Mouse (Mus musculus) right cerebral cortex, postnatal 36 days (tissue): ENCODE data around the gene Ctnnd2.
"Not testable (repeated sequence)": the region's sequence is repeated elsewhere in the genome, so short reads cannot be mapped to it uniquely, and the experiment has no call there.

Experiments used
- DNase-seq, 2 experiments: peaks; one replicate each; pipeline ENCODE4 v3.0.0; 2022; ENCODE audit warnings: low spot score in 2 of 2, mixed read lengths in 1 of 2

Ctnnd2 gene

DNA sequence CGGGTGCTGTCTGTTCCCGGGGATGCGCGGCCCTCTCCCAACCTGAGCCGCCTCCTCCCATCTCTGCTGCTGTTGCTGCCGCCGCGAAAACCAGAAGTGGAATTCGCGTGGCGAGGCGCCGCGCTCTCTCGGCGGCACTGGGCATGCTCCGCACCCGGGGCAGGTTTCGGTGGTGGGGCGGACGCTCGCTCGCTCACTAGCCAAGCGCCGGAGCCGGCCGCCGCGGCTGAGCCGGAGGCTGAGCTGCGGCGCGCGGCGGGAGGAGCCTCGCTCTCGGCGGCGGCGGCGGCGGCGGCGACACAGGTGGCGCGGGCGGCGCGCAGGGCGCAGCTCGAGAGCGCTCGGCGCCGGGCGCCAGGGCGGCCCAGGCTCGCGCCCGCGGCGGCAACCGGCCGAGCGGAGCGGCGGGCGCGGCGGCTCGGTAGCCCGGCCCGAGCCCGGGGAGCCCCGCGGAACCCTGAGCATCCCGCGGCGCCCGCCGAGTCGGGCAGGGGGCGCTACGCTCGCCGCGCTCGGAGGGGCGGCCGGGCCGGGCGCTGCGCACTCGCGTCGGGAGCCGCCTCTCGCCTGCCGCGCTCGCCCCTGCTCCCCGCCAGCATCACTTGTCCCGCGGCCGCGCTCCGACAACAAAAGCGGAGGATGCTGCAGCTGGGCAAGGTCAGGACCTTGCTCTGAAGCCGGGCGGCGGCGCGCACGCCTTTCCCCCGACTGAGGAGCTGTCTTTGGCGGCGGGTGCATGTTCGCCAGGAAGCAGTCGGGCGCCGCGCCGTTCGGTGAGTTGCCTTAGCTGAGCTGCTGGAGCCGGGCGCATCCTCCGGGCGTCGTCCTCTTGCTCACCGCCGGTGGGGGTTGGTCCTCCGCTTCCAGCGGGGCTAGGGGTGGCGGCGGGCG, at the start of gene Ctnnd2:
Gene Ctnnd2 (plus strand): TSS at position 203 of the 891 bp plus-strand sequence.
- DNase-seq: peak; percentile 84

DNA sequence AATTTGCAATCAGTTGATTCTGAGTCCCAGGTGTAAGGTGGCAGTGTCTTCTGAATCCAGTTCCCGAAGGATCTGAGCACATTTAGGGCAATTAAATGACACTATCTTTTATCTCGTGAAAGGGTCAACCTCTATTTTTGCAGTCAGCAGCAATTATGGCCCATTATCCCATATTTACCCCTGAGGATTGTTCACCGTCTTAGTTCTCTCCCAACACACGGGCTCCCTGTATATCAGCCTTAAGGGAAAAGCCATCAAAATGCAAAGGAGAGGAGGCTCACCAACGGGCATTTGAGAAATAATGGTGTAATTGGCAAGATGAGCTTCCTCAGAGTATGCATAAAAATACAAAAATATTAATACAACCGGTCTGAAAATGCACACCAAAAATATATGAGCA, 41.7 kb upstream of the Ctnnd2 start:
- no peak for DNase-seq

DNA sequence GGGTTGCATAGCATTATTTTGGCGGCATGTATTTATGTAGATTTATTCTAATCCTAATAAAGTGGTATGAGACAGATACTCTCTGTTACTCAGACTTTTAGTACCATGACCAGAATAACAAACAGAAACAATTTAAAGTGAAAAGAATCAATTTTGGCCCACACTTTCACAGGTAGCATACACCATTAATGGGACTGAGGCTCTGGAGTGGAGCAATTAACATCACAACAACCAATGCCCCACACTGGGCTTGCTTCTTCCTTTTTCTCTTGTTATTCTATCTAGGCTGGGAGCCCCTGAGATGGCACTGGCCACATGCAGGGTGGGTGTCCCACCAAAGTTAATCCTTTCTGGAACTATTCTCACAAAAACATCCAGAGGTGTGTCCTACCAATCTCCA, 32.8 kb upstream of the Ctnnd2 start:
- DNase-seq: not testable (repeated sequence)

DNA sequence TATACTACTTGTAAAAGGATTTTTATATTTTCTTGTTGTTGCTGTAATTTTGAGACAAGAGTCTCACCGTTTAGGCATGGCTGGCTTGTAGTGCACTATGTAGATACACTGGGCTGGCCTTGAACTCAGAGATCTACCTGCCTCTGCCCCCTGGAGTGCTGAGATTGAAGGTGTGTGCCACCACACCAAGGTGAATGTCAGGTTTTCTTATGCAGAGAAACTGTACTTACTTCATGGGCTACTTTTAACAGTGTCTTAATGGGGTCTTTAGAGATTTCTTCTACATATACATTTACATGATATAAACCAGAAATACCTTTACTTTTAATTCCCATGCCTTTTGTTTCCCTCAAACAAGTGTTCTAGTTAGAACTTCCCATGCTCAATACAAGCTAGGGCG, 27.0 kb upstream of the Ctnnd2 start:
- no peak for DNase-seq

DNA sequence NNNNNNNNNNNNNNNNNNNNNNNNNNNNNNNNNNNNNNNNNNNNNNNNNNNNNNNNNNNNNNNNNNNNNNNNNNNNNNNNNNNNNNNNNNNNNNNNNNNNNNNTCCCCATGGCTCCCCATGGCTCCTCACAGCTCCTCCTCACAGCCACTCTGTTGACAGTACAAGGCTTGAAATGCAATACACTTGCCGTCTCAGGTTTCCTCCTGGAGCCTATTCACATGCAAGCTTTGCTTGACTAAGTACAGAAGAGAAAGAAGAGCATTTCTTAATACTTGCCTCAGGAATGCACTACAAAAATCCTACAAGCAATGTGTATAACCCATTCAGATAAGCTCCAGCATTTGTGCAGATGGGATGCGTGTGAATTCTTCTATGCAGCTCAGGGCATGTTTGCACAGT, 20.2 kb upstream of the Ctnnd2 start:
- no peak for DNase-seq

DNA sequence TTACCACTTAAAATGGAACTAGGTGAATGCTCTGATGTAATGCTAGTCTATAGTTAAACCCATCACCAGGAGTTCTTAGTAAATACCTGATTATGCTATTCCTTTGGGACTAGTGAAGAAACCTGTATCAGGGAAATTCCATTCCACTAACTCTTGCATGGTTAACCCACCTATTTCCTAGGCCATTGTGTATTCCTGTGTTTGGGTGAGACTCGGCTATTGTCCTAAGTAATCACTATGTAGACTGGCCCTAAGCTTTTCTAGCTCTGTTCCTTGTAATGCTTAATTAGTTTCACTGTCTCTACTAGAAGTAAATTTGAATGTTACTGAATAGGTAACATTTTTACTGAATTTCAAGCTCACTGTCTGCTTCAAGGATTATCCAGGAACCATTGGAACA, 14.4 kb upstream of the Ctnnd2 start:
- DNase-seq: no peak

DNA sequence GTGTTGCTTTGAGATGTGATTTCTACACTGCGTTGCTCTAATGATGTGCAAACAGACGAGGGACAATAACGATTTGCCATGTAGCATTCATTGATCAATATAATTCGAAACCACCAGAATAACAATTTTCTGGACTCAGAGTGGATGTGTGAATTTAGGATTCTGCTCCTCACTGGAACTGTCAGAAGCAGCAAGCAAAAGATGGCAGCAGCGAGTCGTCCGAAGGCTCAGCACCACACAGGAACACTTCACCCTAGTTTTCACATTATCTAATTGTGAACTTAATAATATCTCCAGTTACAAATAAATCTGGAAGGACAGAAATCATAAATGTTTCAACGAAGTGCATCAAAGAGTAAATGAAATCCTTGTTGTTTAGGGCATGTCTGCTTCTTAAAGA, 2.4 kb upstream of the Ctnnd2 start:
- DNase-seq: no peak

DNA sequence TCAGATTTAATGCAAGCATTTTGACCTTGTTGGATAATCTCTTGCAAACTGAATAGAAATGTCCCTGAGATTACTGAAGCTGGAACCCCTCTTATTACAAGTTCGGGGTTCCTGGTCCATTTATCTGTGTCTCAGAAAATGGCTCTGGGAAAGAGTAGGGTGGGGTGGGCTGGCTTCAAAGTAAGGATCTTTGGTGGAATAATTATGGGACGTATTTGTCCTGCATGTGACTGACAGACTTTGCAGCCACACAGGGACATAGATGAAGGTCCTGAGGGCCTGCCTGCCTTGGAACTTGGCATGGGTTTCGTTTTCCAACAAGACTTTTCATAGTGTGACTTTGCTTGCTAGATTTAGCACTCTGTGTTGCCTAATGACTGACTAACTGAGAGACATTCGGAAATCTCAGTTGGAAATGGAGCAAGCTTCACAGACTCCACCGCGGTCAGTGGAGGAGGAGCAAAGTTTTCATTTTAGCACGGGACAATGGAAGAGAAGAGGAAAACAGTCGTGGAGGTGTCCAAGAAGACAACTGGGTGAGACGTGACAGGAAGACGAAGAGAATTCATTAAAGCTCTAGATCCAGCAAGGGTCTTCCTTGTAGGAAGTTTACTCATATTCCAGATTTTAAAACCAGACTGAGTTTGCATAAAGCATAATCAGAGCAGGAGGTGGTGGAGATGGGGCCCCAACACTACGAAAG, 749 bp upstream of the Ctnnd2 start:
- DNase-seq: no peak

DNA sequence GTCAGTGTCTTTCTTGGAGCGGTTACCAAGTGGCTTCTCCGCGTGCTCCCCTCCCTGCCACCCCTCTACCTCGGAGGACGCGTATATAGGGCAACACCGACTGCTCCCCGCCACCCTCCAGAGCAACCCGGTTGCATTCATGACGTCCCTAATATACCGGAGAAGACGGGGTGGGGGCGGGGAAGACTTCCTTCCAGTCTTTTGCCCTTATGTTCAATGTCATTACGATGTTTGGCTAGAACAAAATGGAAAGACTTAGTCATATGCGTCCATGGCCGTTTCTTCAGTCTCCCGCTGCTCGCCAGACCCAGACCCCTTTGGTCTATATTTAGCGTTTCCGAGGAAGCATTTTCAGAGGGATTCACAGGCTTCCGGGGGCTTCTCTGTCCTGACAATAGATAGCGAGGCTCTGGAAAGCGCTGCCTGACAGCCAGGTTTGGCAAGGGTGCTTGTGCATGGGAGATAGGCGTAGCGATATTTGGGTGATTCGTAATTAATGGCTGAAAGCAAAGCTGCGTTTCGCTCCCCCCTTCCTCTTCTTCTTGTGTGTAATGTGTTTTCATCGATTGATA, 1.1 kb downstream of the Ctnnd2 start:
- DNase-seq: peak in 1 of 2 experiments; percentile 26

DNA sequence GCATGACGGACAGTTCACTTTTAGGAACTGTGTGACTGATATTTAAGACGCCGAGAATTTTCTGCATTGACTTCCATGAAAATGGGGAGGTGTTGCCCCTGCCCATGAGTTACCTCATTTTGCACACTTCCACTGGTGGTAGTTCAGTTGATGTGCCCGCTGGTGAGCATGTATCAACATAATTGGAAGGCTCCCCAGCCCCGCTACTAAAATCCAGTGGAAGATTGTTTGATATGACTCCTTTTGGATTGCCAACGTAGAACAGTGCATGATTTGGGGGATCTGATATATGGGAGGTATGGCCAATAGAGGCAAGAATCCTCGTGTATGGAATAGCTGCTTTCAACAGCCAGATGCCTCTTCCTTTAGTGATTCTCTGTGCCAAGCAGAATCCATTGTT, 1.9 kb downstream of the Ctnnd2 start:
- DNase-seq: no peak

DNA sequence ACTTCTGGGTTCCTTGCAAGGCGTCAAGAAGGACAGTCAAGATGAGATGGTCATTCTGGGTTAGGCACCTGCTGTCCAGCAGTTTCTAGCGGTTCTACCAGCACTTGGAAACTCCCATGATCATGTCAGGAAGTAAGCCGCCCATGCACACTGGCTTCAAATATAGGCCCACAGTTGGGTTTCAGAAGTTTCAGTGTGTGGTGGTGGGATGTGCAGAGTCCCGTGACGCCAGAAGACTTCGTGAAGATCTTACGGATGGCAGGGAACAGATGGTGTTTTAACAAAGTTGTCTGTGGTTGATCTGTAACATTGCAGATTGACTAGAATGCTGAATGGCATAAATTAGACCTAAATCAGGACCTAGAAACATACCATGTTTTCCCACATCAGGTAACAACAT, 11.6 kb downstream of the Ctnnd2 start:
- DNase-seq: peak in 1 of 2 experiments; percentile 38

DNA sequence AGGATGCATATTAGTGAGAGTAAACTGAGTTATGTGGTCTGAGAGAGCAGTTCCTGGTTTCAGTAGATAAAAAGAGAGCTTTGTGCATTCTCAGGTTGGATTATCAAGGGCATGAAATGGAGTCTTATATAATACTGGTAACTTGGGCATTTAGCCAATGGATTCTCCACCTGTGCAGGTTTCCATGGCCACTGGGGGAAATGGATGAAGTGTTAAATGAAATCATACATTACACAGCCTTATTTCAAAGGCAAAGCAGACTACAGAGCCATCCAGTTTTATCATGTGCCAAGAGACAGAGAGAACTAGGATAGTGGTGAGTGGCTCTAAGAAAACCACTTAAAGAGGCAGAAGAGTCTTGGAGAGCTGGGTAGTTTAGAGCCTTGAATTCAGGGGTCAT, 18.5 kb downstream of the Ctnnd2 start:
- DNase-seq: no peak

DNA sequence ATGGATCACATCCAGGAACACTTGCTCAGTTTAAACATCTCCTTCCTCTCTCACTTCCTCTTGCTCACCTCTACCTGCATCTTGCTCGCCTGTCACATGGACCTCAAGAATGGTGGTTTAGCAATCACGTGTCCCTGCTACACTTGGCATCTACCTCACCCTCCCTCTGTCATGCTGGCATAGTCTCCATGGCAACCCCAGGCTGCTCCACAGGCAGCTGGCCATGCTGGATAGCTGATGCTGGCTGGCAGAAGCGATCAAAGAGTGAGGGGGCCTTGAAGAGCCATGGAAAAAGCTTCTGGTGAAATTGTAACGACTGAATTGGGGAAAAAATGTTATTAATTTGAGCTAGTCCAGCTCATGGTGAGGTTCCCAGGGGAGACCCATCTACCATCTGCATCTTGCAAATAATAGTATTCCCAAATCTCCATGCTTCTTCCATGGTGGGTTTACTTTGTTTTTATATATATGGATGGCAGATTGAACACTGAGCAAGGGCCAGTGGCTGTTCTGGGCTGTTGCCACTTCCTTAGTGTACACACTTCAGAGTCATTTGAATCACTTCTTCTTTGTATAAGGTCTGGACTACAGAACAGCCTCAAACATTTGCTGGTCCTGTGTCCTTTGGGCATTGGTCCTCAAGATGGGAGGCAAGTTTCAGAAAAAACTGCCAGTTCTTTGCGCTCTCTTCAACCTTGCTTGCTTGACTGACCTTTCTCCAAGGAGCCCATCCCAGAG, 19.7 kb downstream of the Ctnnd2 start:
- DNase-seq: peak; percentile 47 to 48

DNA sequence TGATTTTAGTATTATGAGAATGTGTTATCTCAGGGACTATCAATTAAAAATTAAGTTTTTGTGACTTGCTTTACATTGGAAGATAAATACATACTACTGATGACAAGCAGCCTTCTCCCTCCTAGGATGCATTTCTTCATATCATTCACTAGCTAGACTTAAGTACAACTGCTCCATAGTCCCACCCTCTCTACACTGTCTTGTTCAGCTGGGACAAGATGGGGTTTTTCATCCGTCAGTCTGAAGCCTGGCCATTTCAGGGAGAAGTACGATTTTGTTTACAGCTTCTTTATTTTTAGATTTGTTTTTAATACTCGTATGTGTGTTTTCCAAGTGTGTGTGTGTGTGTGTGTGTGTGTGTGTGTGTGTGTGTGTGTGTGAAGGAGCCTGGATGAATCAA, 26.0 kb downstream of the Ctnnd2 start:
- DNase-seq: no peak

DNA sequence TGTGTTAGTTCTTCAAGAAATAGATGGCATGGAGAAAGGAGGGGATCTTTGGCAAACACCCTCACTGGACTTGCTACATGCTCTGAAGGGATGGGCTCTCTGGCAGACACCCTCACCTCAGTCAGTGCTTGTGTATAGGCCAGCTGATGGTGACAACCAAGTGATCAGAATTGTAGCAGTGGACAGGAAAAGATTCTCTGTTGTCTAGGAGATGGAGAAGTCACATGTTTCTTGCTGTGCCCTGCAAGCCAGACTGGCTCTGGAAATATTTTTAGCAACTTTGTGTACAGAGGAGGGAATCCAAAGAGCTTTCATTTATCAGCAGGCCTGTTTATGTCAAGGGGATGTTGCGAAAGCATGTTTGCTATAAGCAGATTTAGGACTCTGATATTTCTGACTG, 27.4 kb downstream of the Ctnnd2 start:
- DNase-seq: no peak

DNA sequence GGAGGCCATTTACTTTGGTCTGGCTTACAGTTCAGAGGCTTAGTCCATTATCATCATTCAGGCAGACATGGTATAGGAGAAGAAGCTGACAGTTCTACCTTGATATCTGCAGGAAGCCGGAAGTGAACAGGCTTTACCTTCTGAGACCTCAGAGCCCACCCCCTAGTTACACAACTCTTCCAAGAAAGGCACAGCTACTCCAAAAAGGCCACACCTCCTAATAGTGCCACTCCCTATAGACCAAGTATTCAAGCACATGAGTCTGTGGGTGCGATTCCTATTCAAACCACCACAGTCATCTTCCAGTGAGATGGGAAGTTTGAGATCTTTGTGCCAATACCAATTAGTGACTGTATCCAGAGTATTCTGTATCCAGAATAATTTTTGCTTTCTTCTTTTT, 28.8 kb downstream of the Ctnnd2 start:
- no peak for DNase-seq

DNA sequence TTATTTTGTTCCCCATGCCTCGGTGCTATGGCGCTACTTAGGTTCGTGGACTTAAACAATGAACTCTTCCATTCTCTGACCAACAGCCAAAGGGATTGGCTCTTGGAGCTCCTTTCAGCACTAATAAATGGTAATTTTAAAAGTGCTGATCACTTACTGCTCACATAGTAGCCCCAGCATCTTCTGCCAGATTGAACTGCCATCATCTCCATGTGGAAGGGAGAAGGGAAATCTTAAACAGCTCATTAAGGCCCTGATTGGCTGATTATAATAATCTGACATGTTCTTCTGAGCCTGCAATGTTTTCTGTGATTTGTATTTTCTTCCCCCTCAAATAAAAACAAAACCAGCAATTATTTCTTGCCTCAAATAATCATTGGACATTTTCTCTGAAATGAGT, 29.2 kb downstream of the Ctnnd2 start:
- no peak for DNase-seq

DNA sequence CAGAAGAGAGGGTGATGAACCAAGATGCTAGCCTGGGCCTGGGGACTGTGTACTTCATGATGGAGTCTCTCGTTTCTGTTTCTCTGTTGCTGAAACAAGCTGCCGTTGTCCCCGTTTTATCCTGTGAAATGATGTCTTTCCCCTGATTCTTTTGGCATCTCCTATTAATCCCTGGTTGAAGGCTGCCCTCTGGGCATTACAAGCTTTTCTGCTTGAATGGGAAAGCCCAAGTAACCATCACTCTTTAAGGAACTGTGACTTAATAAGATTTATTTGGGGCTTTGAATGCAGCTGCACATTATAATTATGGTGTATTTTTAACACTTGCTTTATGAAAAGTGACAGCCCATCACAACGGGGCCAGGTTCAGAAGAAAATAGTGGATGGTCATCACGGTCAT, 40.4 kb downstream of the Ctnnd2 start:
- no peak for DNase-seq

DNA sequence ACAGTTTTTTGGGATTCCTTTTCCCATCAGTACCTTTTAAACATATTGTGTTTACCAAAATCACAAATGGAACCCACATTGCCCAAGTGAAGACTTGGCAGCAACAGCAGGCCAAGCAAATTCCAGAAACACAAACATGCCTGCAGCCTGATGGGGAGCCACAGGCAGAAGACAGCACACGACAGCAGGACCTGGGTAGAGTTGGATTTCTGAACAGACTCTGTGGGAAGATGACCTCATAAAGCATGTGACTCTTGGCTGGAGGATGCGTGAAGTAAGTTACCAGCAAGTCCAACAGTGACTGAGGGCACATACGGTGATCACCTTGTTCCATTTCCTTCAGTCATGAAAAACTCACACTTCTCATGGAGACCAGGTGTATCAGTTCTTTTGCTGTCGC, 43.5 kb downstream of the Ctnnd2 start:
- DNase-seq: no peak

DNA sequence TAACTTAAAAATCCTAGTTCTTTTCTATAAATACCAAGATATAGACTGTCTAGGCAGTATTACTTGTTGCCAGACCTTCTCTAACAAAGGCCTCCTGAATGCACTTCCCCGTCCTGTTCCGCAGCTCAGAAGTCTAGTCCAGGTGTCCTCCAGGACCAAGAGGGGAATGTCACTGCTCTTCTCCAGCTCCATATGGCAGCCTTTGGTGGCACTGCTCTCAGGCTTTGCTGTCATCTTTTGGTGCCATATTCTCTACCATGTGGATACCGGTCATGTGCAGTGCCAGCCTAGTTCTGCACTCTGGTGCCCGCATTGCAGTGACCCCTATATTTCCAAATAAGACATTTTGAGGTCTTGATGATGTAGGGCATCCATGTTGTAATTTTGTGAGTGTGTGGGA, 56.7 kb downstream of the Ctnnd2 start:
- no peak for DNase-seq

DNA sequence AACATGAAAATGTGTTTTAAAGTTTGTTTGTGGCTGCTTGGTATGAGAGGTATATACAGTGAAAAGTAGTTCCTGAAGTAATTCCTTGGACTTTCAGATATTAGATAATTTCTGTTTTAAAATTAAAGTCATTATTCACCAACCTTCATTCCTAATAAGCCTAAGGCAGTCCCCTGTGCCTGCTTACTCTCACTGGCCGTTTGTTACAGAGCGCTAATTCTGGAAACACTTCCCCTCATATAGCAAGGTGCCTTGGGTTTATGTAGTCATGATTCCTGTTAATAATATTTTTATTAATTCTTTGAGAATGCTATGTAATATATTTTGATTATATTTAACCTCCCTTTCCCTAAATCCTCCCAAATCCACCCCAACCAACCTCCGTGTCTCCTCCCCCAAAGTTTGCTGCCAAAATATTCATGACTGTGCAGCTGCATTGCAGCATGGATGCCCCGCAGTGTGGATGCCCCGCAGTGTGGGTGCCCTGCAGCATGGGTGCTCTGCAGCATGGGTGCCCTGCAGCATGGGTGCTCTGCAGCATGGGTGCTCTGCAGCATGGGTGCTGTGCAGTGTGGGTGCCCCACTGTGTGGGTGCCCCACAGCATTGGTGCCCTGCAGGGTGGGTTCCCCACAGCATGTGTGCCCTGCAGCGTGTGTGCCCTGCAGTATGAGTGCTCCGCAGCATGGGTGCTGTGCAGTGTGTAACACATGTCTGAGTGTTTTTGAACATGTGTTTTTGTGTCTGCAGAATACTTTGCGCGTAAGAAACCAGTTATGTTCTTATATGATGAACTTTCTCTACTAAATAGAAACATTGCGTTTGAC, 63.0 kb downstream of the Ctnnd2 start:
- no peak for DNase-seq
